Mouse (Mus musculus): Measurements from ENCODE around the gene Ptn. TPM values are rescaled to one million over a fixed set of nuclear protein-coding genes. Genes with fewer than 3 reads are reported as not detected.

Ptn gene
- polyA plus RNA-seq (2015; fragmentation: Nextera tagmentation; extraction: Ambion mirVana), result 421 and 545 TPM in 2 replicates

DNA sequence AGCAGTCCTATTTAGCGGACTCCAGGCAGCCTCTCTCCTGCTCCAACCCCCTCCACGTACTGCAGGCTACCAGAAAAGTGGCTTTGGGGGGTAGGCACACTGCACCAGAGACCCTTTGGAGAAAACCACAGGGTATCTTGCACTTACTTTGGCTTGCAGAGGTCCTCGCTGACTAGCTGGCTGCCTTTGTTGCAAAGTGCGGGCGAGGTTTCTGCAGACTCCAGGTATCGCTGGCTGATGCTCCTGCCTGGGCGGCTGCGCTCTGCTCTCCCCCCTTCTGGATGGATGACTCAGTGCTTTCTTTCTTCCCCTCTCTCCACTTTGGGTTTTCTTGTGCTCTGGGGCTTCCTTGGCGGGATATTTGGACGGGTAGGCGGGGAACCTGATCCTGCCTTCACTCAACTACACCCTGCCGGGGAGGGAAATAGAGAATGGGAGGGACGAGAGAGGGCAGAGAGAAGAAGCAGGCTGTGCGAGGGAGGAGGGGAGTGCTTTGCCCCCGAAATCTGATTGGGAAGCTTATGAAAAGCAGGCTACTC is at the start of gene Ptn:
Gene Ptn, minus strand, starts transcription at position 474 of the 539 bp plus-strand sequence.
- Histone ChIP-seq H3K27me3 (no peaks in the 10 kb centered on the region), H3K9ac (peak within 1 kb of the TSS; percentile 89), H3K4me3 (peak within 1 kb of the TSS; percentile 68), H3K36me3 (ENCODE audit: poor library complexity, severe bottlenecking) (peaks cover 16% of the 10 kb centered on the region), H3K4me2 (peak within 1 kb of the TSS; percentile 67), H3K9me3 (replicated peaks) (no peaks in the 10 kb centered on the region), H3K27ac (peak within 1 kb of the TSS; percentile 85), H3K4me1 (peaks cover 48% of the 10 kb centered on the region)
- WGBS, result under 1% methylated on average over 15 of the region's 15 CpGs
- ATAC-seq, result peak; percentile 89

DNA sequence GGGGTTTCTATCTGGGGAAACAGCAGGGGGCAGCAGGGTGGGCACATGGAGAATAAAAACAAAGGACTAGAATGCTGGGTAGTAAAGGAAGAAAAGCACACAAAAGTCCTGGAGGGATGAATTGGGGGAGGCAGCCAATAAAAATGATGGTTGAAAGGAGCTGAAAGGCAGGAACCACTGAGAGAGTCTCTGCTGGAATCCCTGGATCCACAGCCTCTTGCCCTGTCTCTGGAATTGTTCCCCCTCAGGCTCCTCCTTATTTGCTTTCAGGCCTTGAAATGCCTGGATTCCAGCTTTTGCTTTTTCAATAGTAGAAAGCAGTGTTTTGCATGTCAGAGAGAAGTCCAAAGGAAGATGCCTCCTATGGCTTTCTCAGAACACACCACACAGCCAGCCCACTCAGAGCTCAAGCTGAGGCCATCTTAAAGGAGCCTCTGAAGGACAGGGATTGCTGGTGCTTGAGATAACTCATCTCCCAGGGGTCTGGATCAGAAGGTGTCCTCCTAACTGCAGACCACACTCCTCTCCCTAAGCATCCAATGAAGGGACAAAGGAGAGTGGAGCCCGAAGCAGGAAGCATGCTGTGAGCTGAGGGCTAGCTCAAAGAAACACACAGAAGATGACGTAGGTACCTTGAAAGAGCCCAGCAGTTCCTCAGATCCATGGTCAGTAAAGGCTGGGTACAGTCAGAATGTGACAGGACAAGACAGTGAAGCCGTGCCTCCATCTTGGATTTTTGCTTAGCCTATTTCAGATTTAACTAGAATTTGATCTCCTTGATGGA is 48.4 kb upstream of the Ptn start:
- Histone ChIP-seq H3K9ac (no peak overlapping the region), H3K36me3 (ENCODE audit: poor library complexity, severe bottlenecking) (no peaks in the 10 kb centered on the region), H3K4me1 (peaks cover 17% of the 10 kb centered on the region), H3K27me3 (no peaks in the 10 kb centered on the region), H3K27ac (peak overlapping the region; percentile 75), H3K9me3 (replicated peaks) (no peaks in the 10 kb centered on the region), H3K4me3 (no peak overlapping the region), H3K4me2 (no peak overlapping the region)
- ATAC-seq, result peak; percentile 70; the same call in 1 of the 2 replicates
- 29% methylated on average over 3 of the region's 3 CpGs for WGBS

DNA sequence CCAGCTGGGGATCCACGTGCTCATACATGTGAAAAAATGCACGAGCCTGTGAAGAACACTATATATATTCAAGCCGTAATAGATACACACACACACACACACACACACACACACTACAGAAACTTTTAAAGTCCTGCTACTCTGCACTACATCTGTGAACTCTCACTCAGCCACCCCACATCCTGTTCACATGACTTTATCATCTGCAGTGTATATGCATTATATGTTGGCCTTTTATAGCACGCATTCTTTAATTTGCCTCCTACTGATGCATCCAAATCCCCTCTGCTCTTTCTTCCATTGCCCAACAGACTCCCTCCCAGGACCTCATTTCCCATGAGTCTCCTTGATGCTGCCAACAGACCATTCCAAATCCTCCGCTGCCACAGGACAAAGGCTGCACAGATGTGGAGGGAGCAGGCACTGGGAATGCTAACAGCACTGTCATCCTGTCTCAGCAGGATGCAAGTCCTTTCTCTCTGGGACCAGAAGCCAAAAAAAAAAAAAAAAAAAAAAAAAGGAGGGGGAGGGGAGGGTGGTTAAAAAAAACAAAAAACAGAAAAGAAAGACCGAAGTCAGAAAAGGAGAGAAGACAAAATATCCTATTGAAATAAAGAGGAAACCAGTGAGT is 47.7 kb upstream of the Ptn start:
- Histone ChIP-seq H3K9ac (no peak overlapping the region), H3K4me2 (no peak overlapping the region), H3K4me1 (peaks cover 17% of the 10 kb centered on the region), H3K36me3 (ENCODE audit: poor library complexity, severe bottlenecking) (no peaks in the 10 kb centered on the region), H3K27me3 (no peaks in the 10 kb centered on the region), H3K9me3 (replicated peaks) (no peaks in the 10 kb centered on the region), H3K4me3 (no peak overlapping the region), H3K27ac (peak overlapping the region; percentile 42)
- peak; percentile 81; the same call in 1 of the 2 replicates for ATAC-seq
- WGBS, result 21% methylated on average over 6 of the region's 6 CpGs

DNA sequence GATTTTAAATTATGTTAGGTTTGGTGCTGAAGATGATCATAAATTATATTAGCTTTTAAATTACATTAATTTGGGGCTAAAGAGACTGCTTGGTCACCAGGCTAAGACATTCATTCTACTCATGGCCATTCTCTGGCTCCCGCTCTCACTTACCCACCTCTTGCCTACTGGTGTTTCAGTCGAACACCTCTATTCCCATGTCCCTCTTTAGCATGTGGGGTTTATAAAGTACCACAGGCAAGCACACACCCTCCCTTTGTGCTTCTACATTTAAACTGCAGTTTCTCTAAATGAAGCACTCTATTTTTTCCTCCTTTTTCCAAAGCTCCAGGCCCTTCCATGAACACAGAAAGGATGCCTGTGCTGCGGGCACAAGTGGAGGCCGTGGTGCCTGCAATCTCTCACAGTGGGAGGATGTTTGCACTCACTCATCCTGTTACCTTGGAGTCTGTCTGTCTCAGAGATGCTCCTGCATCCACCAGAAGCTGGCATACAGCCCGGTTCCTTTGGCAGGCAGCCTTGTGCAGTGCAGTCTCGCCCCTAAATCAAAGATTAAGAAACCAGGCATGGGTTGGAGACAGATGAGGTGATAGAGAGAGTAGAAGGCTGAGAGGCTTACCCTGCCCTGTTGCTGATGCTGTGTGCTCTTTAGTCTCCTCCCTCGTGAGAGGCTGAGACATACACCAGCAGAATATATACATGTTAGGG is 40.6 kb upstream of the Ptn start:
- Histone ChIP-seq H3K36me3 (ENCODE audit: poor library complexity, severe bottlenecking) (peaks cover 7% of the 10 kb centered on the region; the same call in 1 of the 2 replicates), H3K4me1 (peaks cover 10% of the 10 kb centered on the region), H3K9ac (no peak overlapping the region), H3K4me3 (no peak overlapping the region), H3K9me3 (replicated peaks) (no peaks in the 10 kb centered on the region), H3K4me2 (no peak overlapping the region), H3K27me3 (no peaks in the 10 kb centered on the region), H3K27ac (peak overlapping the region; percentile 11; the same call in 1 of the 2 replicates)
- ATAC-seq, result peak; percentile 75
- WGBS, result 55% methylated on average over 7 of the region's 7 CpGs

DNA sequence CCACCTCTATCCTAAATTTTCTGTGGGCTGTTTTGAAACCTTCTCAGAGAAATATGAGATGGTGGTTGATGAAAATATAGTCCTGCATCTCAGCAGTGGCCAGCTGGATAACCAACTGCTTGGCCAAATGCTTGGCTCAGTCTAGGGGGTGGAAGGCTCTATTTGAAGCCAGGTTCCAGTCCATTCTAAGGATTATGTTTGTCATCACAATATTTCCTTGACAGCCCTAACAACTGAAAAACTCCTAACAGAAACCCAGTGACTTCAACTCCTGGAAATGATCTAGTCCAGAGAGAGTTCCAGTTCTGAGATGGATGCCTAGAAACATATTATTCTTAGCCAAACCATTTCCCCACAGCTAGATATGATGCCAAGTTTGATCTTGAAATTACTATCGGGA is 35.3 kb upstream of the Ptn start:
- no peak for ATAC-seq
- Histone ChIP-seq H3K4me1 (no peaks in the 10 kb centered on the region), H3K4me2 (no peak overlapping the region), H3K9me3 (replicated peaks) (no peaks in the 10 kb centered on the region), H3K9ac (no peak overlapping the region), H3K27ac (no peak overlapping the region), H3K27me3 (no peaks in the 10 kb centered on the region), H3K4me3 (no peak overlapping the region), H3K36me3 (ENCODE audit: poor library complexity, severe bottlenecking) (peaks cover 7% of the 10 kb centered on the region; the same call in 1 of the 2 replicates)
- 84% methylated on average over 1 of the region's 1 CpGs for WGBS

DNA sequence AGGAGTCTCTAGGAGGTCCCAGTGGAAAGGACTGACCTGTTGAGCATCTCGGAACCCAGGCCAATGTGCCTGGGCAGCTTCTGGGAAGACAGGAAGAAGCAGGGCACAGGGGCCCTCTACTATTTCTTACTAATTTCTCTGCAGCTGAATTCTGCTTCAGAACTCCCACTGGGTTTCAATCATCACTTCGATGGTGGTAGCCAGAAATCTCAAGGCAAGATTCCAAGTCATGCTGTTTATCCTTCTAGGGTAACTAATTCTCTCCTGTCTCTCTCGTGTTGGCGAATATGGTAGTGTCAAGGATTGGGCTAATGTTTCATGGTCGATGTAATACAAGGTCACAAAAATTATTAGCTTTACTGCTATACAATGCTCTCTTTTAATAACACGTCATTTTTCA is 34.2 kb upstream of the Ptn start:
- Histone ChIP-seq H3K9ac (no peak overlapping the region), H3K4me2 (no peak overlapping the region), H3K27me3 (no peaks in the 10 kb centered on the region), H3K4me1 (no peaks in the 10 kb centered on the region), H3K27ac (no peak overlapping the region), H3K9me3 (replicated peaks) (no peaks in the 10 kb centered on the region), H3K36me3 (ENCODE audit: poor library complexity, severe bottlenecking) (peaks cover 7% of the 10 kb centered on the region; the same call in 1 of the 2 replicates), H3K4me3 (no peak overlapping the region)
- ATAC-seq, result no peak
- 77% methylated on average over 6 of the region's 6 CpGs for WGBS

DNA sequence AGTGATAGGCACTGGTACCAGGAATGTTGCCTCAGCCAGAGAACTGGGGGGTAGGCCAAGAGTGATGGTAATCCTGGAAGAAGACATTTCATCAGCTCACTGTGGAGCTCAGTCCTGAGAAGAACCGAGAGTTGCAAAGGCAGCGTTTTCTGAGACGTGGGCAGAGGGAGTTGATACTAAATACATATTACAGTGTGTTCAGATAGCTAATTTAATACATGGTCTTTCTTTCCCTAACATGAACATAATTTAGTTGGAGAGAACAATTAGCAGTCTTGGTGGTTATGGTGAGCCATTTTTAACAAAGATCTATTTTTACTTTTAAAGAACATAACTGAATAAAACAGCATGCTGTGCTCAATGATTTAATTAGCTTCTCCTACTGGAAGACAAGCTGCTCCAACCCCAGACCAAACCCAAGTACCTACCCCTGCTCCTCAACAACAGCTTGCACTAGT is 33.0 kb upstream of the Ptn start:
- no peak overlapping the region for H3K4me3 ChIP-seq
- ATAC-seq, result no peak
- H3K27ac ChIP-seq, result no peak overlapping the region
- no peaks in the 10 kb centered on the region for H3K27me3 ChIP-seq
- 83% methylated on average over 3 of the region's 3 CpGs for WGBS
- H3K4me1 ChIP-seq, result no peaks in the 10 kb centered on the region
- H3K9me3 ChIP-seq (replicated peaks), result no peaks in the 10 kb centered on the region
- H3K9ac ChIP-seq, result no peak overlapping the region
- H3K4me2 ChIP-seq, result no peak overlapping the region
- peaks cover 7% of the 10 kb centered on the region; the same call in 1 of the 2 replicates for H3K36me3 ChIP-seq (ENCODE audit: poor library complexity, severe bottlenecking)

DNA sequence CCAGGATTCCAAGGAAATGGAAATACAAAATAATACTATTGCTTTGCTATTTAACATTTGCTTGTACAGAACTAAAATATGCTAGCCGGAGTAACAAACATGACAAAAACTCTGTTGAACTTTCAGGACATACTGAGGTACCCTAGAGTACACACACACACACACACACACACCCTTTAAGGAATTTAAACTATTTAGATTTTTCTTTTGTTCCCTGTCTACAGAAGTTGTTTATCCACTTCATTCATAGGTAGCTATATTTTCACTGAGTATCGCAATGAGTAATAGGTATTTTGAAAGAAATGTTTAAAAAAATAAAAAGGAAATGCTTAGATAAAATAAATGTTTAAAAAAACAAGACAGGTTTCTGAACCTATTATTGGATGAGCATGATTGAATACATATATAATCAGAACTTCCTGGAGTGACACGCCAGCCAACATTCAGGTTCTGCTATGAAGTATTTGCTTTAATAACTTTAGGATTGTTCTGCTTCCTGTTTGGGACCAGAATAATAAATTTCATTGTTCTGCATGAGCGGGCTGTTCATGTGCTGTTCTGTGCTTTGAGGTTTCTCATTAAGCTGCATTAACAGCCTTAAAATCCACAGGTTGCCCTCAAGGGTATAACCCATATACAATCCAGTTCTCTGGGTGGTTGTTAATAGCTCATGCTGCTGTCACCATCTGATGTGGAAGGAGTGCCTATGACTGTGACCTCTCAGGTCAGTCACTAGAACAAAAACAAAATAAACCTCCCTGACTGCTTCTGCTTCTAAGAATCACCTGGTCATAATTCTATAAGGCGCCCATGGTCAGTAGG is 32.3 kb upstream of the Ptn start:
- 89% methylated on average over 5 of the region's 5 CpGs for WGBS
- no peak overlapping the region for H3K9ac ChIP-seq

DNA sequence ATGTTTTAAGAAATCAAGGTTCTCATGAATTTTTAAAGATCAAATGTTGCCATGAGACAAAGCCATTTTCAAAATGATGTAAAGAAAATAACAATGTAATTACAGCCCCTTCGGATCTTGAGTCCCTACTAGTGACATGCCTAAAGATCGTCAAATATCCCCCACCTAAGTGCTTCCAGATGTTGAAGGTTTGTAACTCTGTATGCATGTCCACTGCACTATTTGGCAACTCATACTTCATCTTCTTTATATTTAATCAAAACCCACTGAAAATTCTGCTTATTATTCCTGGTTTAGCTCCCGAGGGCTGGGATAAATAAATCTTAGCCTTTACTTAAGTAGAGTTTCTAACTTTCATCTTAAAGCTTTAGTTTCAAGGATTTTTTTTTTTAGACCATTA is 31.7 kb upstream of the Ptn start:
- H3K36me3 ChIP-seq (ENCODE audit: poor library complexity, severe bottlenecking), result peaks cover 3% of the 10 kb centered on the region; the same call in 1 of the 2 replicates
- WGBS, result 81% methylated on average over 3 of the region's 3 CpGs
- H3K9ac ChIP-seq, result no peak overlapping the region
- ATAC-seq, result no peak
- no peaks in the 10 kb centered on the region for H3K27me3 ChIP-seq
- no peak overlapping the region for H3K27ac ChIP-seq
- H3K4me1 ChIP-seq, result peaks cover 2% of the 10 kb centered on the region
- no peaks in the 10 kb centered on the region for H3K9me3 ChIP-seq (replicated peaks)
- H3K4me2 ChIP-seq, result no peak overlapping the region
- H3K4me3 ChIP-seq, result no peak overlapping the region

More for the DNA sequence above, 32.3 kb upstream of the Ptn start:
- H3K4me1 ChIP-seq, result no peaks in the 10 kb centered on the region
- H3K4me3 ChIP-seq, result no peak overlapping the region
- H3K27me3 ChIP-seq, result no peaks in the 10 kb centered on the region
- ATAC-seq, result no peak
- H3K4me2 ChIP-seq, result no peak overlapping the region
- H3K9me3 ChIP-seq (replicated peaks), result no peaks in the 10 kb centered on the region
- H3K27ac ChIP-seq, result no peak overlapping the region
- peaks cover 7% of the 10 kb centered on the region; the same call in 1 of the 2 replicates for H3K36me3 ChIP-seq (ENCODE audit: poor library complexity, severe bottlenecking)

DNA sequence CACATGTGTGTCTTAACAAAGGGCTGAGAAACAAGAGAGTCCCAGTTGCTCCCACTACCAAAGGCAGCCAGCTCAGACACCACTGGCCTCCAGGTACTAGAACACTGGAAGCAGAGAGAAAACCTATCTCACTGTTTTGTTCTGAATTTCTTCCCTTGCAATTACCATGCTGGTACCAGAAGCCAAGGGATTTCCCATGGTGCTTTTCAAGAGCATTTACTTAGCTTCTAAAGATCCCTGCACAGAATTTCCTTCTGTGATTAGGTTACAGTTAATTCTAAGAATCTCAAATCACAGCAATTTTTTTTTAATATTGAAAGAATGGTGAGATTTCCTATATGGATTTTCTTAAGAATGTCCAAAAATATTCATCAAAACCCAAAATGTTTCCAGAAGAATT is 31.2 kb upstream of the Ptn start:
- Histone ChIP-seq H3K4me2 (no peak overlapping the region), H3K27me3 (no peaks in the 10 kb centered on the region), H3K4me1 (peaks cover 8% of the 10 kb centered on the region), H3K9me3 (replicated peaks) (no peaks in the 10 kb centered on the region), H3K27ac (no peak overlapping the region), H3K4me3 (no peak overlapping the region), H3K9ac (no peak overlapping the region), H3K36me3 (ENCODE audit: poor library complexity, severe bottlenecking) (no peaks in the 10 kb centered on the region)
- ATAC-seq, result no peak

DNA sequence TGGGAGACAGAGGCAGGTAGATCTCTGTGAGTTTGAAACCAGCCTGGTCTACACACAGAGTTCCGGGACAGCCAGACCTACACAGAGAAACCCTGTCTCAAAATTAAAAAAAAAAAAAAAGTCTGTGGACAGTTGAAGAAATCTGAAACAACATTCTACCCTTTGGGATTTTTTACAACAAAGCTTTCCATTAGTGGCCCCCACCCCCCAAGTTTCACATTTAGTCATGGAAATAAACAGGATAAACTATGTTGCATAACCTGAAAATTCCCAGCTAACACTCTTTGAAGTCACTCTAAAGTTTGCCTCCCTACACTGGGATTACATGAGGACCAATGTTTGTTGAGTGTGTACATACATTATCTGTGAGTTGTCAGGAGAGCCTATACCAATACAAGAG is 28.7 kb upstream of the Ptn start:
- no peak overlapping the region for H3K4me3 ChIP-seq
- ATAC-seq, result no peak
- no peaks in the 10 kb centered on the region for H3K9me3 ChIP-seq (replicated peaks)
- H3K36me3 ChIP-seq (ENCODE audit: poor library complexity, severe bottlenecking), result no peaks in the 10 kb centered on the region
- no peak overlapping the region for H3K9ac ChIP-seq
- no peak overlapping the region for H3K4me2 ChIP-seq
- H3K27me3 ChIP-seq, result no peaks in the 10 kb centered on the region
- no peak overlapping the region for H3K27ac ChIP-seq
- 97% methylated on average over 1 of the region's 1 CpGs for WGBS
- H3K4me1 ChIP-seq, result peaks cover 11% of the 10 kb centered on the region

Measured in forebrain, embryonic 13.5 days (tissue).